Mouse (Mus musculus) hindbrain, embryonic 13.5 days (tissue): ENCODE data around the gene Pcna. TPM values are rescaled to one million over a fixed set of nuclear protein-coding genes. Genes with fewer than 3 reads are reported as not detected.

Experiments
- ATAC-seq: fragments of 200-750 bp; cut with Nextera tagmentation; 2 replicates; pipeline ENCODE4 v1.8.0; 2017; ENCODE audit warnings: moderate TSS enrichment; ENCODE audit not compliant: low FRiP score
- H3K27ac ChIP-seq: fragments of 300-500 bp; sonication (generic); 2 replicates; pipeline ENCODE4 v1.5.1; 2015; ENCODE audit warnings: inconsistent platforms, mild to moderate bottlenecking, moderate library complexity
- H3K27me3 ChIP-seq: fragments of 300-500 bp; sonication (generic); 2 replicates; pipeline ENCODE4 v1.6.1; 2015; ENCODE audit warnings: mild to moderate bottlenecking, inconsistent platforms
- H3K36me3 ChIP-seq: fragments of 300-500 bp; sonication (generic); 2 replicates; pipeline ENCODE4 v1.6.1; 2015; ENCODE audit warnings: mild to moderate bottlenecking, inconsistent platforms
- H3K4me1 ChIP-seq: fragments of 300-500 bp; sonication (generic); replicated peaks from 2 replicates; pipeline ENCODE4 v1.6.1; 2015; ENCODE audit warnings: inconsistent platforms
- H3K4me2 ChIP-seq: fragments of 300-500 bp; sonication (generic); 2 replicates; pipeline ENCODE4 v1.6.1; 2015; ENCODE audit warnings: inconsistent platforms, mild to moderate bottlenecking, moderate library complexity
- H3K4me3 ChIP-seq: fragments of 300-500 bp; sonication (generic); 2 replicates; pipeline ENCODE4 v1.5.1; 2015; ENCODE audit warnings: mild to moderate bottlenecking, inconsistent platforms
- H3K9ac ChIP-seq: fragments of 300-500 bp; sonication (generic); 2 replicates; pipeline ENCODE4 v1.6.1; 2015; ENCODE audit warnings: mild to moderate bottlenecking, inconsistent platforms
- H3K9me3 ChIP-seq: fragments of 300-500 bp; sonication (generic); 2 replicates; pipeline ENCODE4 v1.6.1; 2016; ENCODE audit warnings: inconsistent platforms
- WGBS: fragments of 180-500 bp; shearing (Covaris S2); methylation state at CpG from one replicate; pipeline ENCODE4 v1.1.7; 2015; 5-methylcytosine and 5-hydroxymethylcytosine counted together
- polyA plus RNA-seq: library from polyadenylated mRNA; unstranded; fragments of >200 nt; fragmentation: Nextera tagmentation; extraction: Ambion mirVana; gene quantifications from 2 replicates; pipeline ENCODE4 v1.2.1, GENCODE M21; 2015

Gene Pcna
- polyA plus RNA-seq, 1 experiment from 2014 or later = 115 TPM

- Histone ChIP-seq H3K9ac (no peak overlapping the region), H3K36me3 (peaks cover 9% of the 10 kb centered on the region), H3K4me3 (no peak overlapping the region), H3K27me3 (no peaks in the 10 kb centered on the region), H3K27ac (peak overlapping the region; percentile 48; the same call in 1 of the 2 replicates), H3K4me1 (peaks cover 39% of the 10 kb centered on the region), H3K9me3 (0 out of 2 replicates have a peak, but pooled peaks cover 4% of the 10 kb centered on the region), H3K4me2 (no peak overlapping the region)
- 52% methylated on average over 15 of the region's 15 CpGs for WGBS
- no peak for ATAC-seq
These were observed 30.3 kb upstream of the Pcna start for GRCm38 (mm10) chr2:132283236-132284070.

- WGBS = 39% methylated on average over 12 of the region's 12 CpGs
- no peak overlapping the region for H3K4me3 ChIP-seq
- peaks cover 39% of the 10 kb centered on the region for H3K4me1 ChIP-seq
- H3K9me3 ChIP-seq = 0 out of 2 replicates have a peak, but pooled peaks cover 4% of the 10 kb centered on the region
- no peak overlapping the region for H3K4me2 ChIP-seq
- H3K27me3 ChIP-seq = no peaks in the 10 kb centered on the region
- peak overlapping the region; percentile 30; the same call in 1 of the 2 replicates for H3K27ac ChIP-seq
- no peak overlapping the region for H3K9ac ChIP-seq
- no peak for ATAC-seq
- peaks cover 10% of the 10 kb centered on the region for H3K36me3 ChIP-seq
These were observed 29.5 kb upstream of the Pcna start for GRCm38 (mm10) chr2:132282453-132283174.

- WGBS = 72% methylated on average over 10 of the region's 10 CpGs
- H3K4me2 ChIP-seq = no peak overlapping the region
- H3K9ac ChIP-seq = no peak overlapping the region
- no peak for ATAC-seq
- no peak overlapping the region for H3K4me3 ChIP-seq
- no peaks in the 10 kb centered on the region for H3K27me3 ChIP-seq
- H3K4me1 ChIP-seq = peaks cover 39% of the 10 kb centered on the region
- 0 out of 2 replicates have a peak, but pooled peaks cover 3% of the 10 kb centered on the region for H3K9me3 ChIP-seq
- H3K36me3 ChIP-seq = peaks cover 9% of the 10 kb centered on the region
- H3K27ac ChIP-seq = no peak overlapping the region
These were observed 28.7 kb upstream of the Pcna start for GRCm38 (mm10) chr2:132281560-132282452.

- H3K9ac ChIP-seq = no peak overlapping the region
- H3K4me1 ChIP-seq = peaks cover 40% of the 10 kb centered on the region
- H3K27ac ChIP-seq = no peak overlapping the region
- H3K36me3 ChIP-seq = peaks cover 9% of the 10 kb centered on the region
- no peaks in the 10 kb centered on the region for H3K27me3 ChIP-seq
- WGBS = 92% methylated on average over 10 of the region's 10 CpGs
- no peak overlapping the region for H3K4me3 ChIP-seq
- H3K4me2 ChIP-seq = no peak overlapping the region
- H3K9me3 ChIP-seq = no peaks in the 10 kb centered on the region
- ATAC-seq = no peak
These were observed 27.5 kb upstream of the Pcna start for GRCm38 (mm10) chr2:132280518-132281120.

- Histone ChIP-seq H3K9me3 (no peaks in the 10 kb centered on the region), H3K9ac (no peak overlapping the region), H3K4me2 (no peak overlapping the region), H3K36me3 (peaks cover 9% of the 10 kb centered on the region), H3K4me3 (no peak overlapping the region), H3K4me1 (peaks cover 41% of the 10 kb centered on the region), H3K27ac (no peak overlapping the region), H3K27me3 (no peaks in the 10 kb centered on the region)
- ATAC-seq = no peak
- 64% methylated on average over 4 of the region's 4 CpGs for WGBS
These were observed 26.9 kb upstream of the Pcna start for GRCm38 (mm10) chr2:132279978-132280377.

- WGBS = 72% methylated on average over 3 of the region's 3 CpGs
- no peak for ATAC-seq
These were observed 26.3 kb upstream of the Pcna start for GRCm38 (mm10) chr2:132279336-132279882.

GRCm38 (mm10) chr2:132278273-132278853 is 25.2 kb upstream of the Pcna start:
- no peak overlapping the region for H3K4me2 ChIP-seq
- no peak overlapping the region for H3K27ac ChIP-seq
- 78% methylated on average over 8 of the region's 8 CpGs for WGBS
- no peak overlapping the region for H3K4me3 ChIP-seq
- H3K4me1 ChIP-seq = peaks cover 30% of the 10 kb centered on the region
- no peaks in the 10 kb centered on the region for H3K27me3 ChIP-seq
- peaks cover 9% of the 10 kb centered on the region for H3K36me3 ChIP-seq
- no peaks in the 10 kb centered on the region for H3K9me3 ChIP-seq
- H3K9ac ChIP-seq = no peak overlapping the region
- no peak for ATAC-seq

More at GRCm38 (mm10) chr2:132279336-132279882, 26.3 kb upstream of the Pcna start:
- H3K4me1 ChIP-seq = peaks cover 41% of the 10 kb centered on the region
- H3K4me2 ChIP-seq = no peak overlapping the region
- no peak overlapping the region for H3K4me3 ChIP-seq
- no peak overlapping the region for H3K27ac ChIP-seq
- no peaks in the 10 kb centered on the region for H3K27me3 ChIP-seq
- H3K36me3 ChIP-seq = peaks cover 9% of the 10 kb centered on the region
- H3K9ac ChIP-seq = no peak overlapping the region
- H3K9me3 ChIP-seq = no peaks in the 10 kb centered on the region

GRCm38 (mm10) chr2:132276249-132276648 is 23.1 kb upstream of the Pcna start:
- ATAC-seq = no peak
- Histone ChIP-seq H3K36me3 (peaks cover 9% of the 10 kb centered on the region), H3K9ac (no peak overlapping the region), H3K27me3 (no peaks in the 10 kb centered on the region), H3K4me3 (no peak overlapping the region), H3K27ac (no peak overlapping the region), H3K9me3 (no peaks in the 10 kb centered on the region), H3K4me1 (peaks cover 14% of the 10 kb centered on the region), H3K4me2 (no peak overlapping the region)
- WGBS = 92% methylated on average over 4 of the region's 4 CpGs

GRCm38 (mm10) chr2:132275527-132275926 is 22.4 kb upstream of the Pcna start:
- peaks cover 4% of the 10 kb centered on the region for H3K36me3 ChIP-seq

GRCm38 (mm10) chr2:132272694-132273389 is 19.7 kb upstream of the Pcna start:
- no peaks in the 10 kb centered on the region for H3K36me3 ChIP-seq
- H3K27ac ChIP-seq = no peak overlapping the region
- no peaks in the 10 kb centered on the region for H3K27me3 ChIP-seq
- ATAC-seq = no peak
- H3K9ac ChIP-seq = no peak overlapping the region
- no peak overlapping the region for H3K4me3 ChIP-seq
- 70% methylated on average over 6 of the region's 6 CpGs for WGBS
- no peak overlapping the region for H3K4me2 ChIP-seq
- H3K4me1 ChIP-seq = peaks cover 6% of the 10 kb centered on the region; the same call in 1 of the 2 replicates
- no peaks in the 10 kb centered on the region for H3K9me3 ChIP-seq

More at GRCm38 (mm10) chr2:132275527-132275926, 22.4 kb upstream of the Pcna start:
- ATAC-seq = no peak
- Histone ChIP-seq H3K4me2 (no peak overlapping the region), H3K27ac (no peak overlapping the region), H3K4me3 (no peak overlapping the region), H3K9ac (no peak overlapping the region), H3K4me1 (peaks cover 14% of the 10 kb centered on the region), H3K9me3 (no peaks in the 10 kb centered on the region), H3K27me3 (no peaks in the 10 kb centered on the region)
- WGBS = 79% methylated on average over 4 of the region's 4 CpGs
